Mouse (Mus musculus) Muller cell, postnatal 12 days (primary cell): ENCODE measurements around the gene Heatr6.

Experiments
- DNase-seq: peaks from one replicate; pipeline ENCODE4 v3.0.0-alpha.2; 2015; ENCODE audit errors: inconsistent ontology term

The Heatr6 gene

DNA sequence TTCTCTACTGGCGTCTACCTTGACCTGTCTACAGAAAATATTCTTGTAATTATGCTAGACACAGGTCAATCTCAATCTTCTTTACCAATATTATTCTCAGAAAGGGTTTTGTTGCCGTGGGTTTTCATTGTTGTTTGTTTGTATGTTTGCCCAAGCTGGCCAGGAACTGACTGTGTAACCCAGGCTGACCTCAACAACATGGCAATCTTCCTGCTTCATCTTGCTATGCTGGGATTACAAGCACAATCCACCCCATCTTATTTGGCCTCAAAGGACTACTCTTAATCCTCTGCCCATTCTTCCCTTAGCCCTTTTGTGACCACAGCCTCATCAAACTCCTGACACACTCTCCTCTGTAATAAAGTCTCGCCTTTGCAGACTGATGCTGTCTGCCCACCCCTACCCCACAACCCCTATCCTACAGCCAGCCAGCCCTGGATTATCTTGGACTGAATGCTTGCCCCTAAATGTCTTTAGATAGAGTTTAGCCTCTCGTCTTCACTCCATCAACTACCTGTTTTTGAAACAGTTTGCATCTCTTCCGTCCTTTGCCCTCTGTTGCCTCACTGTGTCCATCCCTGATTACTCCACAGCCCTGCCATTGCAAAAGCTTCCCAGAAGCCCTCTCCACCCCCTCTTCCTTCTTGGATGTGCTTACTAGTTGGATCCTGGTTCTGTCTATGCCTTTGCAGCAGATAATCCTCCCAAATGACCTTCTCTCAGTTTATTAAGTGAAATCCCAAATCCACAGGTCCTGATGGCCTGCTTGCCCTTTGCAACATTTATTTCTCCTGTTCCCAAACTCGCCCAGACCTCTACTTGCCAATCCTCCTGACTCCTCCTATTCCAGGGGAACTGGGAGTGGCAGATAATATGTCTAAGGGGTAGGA, 5.9 kb upstream of the Heatr6 start:
- no peak for DNase-seq

DNA sequence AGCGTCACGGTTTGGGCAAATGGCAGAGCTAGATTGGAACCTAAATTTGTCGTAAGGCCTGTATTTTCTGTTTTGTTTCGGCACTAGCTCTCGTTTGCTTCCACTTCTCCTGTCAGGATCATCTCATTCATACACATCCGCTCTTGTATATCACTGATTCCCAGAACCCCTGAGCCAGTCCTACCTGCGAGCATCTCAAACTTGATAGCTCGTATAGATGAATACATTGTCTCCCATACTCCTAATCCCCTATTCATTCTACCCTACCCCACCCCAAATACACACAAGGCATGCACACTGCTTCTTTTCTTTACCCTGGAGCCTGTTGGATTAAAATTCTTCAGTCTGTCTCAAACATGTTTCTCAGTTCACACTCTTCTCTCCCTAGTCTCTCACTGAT, 731 bp downstream of the Heatr6 start:
- no peak for DNase-seq

GRCm38 (mm10) chr11:83767306-83767705, 13.8 kb downstream of the Heatr6 start:
- DNase-seq = no peak

DNA sequence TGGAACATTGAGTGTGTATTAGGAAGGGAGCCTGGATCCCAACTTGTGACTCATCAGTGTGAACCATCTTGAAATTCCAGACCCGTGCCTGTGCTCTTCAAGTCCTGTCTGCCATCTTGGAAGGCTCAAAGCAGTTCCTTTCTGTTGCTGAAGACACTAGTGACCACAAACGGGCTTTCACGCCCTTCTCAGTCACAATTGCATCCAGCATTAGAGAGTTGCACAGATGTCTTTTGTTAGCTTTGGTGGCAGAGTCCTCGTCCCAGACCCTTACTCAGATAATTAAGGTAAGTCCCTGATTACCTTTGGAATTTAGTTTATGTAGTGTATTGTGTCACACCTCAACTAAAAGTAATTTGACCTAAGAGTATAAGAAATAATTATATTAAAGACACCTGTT, 15.5 kb downstream of the Heatr6 start:
- no peak for DNase-seq

GRCm38 (mm10) chr11:83771014-83771413, 17.5 kb downstream of the Heatr6 start:
- DNase-seq = no peak

DNA sequence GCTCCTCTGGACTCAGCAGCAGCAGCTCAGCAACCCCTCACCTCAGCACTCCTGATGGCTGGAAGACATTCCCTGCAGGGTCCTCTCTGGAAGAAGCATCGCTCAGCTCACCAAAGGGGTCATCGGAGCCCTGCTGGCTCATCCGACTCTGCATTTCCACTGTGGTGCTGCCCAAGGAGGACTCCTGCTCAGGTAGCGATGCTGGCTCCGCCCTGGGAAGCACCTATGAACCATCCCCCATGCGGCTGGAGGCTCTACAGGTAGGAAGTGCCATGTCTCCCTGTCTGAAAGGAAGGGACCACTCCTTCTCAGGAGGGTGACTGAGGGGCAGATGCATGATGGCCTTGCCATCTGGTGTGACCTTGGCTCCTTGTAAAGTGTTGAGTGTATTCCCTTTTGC, 18.8 kb downstream of the Heatr6 start:
- no peak for DNase-seq

DNA sequence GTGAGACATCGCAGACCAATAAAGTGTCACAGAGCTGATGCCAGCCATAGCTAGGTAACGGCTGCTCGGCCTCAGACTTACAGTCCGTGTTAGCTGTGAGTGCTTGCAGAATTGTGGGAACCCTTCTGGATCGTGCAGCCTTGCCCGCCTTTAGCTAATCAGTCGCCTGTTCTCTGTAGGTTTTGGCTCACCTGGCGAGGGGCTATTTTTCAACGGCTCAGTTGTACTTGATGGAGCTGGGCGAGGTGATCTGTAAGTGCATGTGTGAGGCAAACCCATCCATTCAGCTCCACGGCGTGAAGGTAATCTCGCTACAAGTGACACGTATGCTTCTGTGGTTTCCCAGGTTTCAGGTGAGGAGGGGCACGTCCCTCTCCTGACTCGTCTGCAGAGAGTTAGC, 20.2 kb downstream of the Heatr6 start:
- no peak for DNase-seq

DNA sequence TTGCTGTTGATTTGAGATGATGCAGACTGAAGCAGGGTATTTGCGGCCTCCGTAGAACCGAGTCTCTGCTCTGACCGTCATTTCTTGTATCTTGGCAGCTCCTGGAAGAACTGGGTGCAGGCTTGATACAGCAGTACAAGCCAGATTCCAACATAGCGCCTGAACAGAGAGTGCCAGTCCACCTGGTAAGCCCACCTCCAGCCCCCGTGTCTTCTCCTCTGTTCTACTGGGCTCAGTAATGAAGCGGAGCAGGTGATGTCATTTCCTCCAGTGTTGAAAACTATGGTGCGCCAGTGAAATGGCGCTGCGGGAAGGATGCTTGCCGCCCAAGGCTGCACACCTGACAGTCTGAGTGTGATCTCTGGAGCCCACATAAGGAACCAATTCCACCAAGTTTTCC, 20.8 kb downstream of the Heatr6 start:
- DNase-seq = no peak

- DNase-seq = no peak
Measured at GRCm38 (mm10) chr11:83776798-83777197, 23.3 kb downstream of the Heatr6 start.

DNA sequence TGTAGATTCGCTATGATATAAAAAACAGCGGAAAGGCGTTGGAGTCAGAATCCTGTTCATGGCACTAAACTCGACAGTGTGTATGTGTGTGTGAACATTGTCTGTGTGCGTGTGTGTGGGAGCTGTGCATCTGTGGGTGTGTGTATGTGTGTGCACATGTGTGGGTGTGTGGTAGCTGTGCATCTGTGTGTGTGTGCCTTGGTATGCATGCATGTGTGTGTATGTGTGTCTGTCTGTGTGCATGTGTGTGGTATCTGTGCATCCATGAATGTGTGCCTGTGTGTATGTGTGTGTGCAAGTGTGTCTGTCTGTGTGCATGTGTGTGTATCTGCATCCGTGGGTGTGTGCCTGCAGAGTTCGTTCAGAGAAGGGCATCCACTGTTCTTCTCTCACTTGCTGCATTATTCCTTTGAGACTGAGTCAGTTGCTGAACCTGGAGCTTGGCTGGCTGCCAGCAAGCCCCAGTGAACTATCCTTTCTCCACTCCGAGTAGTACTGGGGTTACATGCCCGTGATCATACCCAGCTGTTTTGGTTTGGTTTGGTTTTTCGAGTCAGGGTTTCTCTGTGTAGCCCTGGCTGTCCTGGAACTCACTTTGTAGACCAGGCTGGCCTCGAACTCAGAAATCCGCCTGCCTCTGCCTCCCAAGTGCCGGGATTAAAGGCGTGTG, 30.6 kb downstream of the Heatr6 start:
- no peak for DNase-seq

DNA sequence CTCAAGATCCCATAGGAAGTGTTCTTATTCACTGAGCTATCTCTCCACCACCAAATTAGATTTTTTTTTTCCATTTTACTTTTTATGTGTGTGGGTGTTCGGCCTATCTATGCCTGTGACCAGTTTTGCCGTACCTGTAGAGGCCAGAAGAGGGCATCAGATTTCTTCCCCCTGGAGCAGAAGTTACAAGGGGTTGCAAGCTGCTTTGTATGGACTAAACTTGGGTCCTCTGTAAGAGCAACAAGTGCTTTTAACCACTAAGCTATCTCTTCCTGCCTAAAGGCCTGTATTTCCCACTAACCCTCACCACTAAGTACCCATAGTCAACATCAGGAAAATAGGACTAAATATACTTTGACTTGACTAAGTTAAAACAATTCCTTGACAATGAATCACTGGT, 31.2 kb downstream of the Heatr6 start:
- DNase-seq = peak; percentile 2

DNA sequence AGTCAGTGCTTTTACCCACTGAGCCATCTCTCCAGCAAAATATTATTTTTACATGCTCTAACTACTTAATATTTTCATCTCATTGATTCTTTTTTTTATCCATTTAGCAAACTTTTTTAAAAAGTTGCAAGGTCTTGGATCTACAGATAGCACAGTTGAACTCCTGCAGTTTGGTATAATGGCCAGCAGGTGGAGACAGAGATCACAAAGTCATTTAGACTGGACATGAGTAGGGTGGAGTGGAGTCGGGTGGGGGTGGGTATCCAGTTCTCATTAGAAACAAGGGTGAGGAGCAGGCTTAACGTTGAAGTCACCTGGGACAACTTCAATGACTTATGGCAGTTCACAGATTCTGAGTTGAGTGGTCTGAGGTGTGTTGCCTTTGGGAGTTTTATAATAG, 31.9 kb downstream of the Heatr6 start:
- DNase-seq = peak; percentile 57

DNA sequence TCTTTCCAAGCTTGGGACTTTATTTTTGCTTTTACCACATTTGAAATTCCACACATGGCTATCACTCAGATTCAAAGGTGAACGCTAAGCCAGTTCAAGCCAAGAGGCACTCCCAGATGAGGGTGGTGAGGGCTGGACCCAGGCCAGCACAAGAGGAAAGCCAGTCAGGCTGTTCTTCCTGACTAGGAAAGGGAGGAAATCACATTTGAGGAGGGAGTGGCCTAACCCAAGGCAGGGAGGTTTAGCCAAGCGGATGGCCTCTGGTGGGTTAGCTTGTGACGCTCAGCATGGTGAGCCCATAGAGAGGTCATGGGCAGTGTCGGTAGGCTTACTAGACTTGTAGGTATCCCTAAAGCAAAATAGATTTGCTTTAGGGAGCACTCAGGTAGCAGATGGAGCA, 33.3 kb downstream of the Heatr6 start:
- DNase-seq = no peak

- DNase-seq = no peak
Measured at GRCm38 (mm10) chr11:83787401-83788021, 34.0 kb downstream of the Heatr6 start.

DNA sequence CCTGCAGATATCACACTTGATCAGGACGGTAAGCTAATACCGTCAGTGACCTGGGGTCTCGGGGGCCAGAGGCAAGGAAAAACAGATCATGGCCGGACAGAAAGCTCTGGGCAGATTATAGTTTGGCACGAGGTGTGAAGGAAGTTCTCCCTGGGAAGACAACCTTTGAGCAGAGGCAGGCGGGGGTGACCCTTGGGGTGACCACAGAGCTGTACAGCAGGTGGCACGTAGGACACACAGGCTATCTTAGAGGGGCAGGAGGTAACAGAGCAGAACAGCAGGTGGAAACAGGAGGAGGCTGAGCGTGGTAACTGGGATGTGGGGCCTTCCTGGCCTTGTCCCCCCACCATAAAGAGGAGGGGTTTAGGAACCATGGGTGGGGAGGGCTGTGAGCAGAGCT, 34.8 kb downstream of the Heatr6 start:
- no peak for DNase-seq

DNA sequence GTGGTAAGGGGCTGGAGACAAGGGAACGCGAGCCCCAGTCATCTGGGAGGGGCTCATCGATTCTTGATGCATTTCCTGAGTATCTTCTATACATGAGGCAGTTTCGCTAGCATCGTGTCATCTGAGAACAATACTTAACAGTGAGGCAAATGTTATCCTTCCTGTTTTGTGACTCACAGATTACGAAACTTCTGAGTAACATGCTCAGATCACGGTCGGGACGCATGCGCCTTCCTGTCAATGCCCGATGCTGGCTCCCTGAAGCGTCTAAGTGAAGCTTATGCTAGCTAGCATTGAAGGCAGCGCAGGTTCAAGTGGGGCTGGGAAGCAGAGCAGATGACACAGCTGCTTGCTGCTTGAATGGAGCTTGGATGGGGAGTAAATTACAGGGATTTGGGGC, 35.8 kb downstream of the Heatr6 start:
- DNase-seq = peak; percentile 32

DNA sequence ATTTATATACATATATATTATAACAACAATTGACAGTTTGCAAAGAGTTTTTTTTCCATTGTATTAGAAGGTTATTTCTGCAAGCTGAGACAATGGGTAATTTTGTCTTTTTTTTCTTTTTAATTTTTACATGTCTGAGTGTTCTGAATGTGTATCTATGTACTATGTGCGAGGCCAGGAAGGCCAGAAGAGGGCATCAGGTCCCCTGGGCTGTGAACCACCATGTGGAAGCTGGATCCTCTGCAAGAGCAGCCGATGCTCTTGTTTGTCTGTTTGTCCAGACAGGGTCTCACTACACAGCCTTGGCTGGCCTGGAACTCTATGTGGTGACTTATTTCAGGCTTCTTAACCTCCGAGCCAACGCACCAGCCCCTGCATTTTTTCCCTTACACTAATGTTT, 37.6 kb downstream of the Heatr6 start:
- DNase-seq = no peak

GRCm38 (mm10) chr11:83792316-83792914, 38.9 kb downstream of the Heatr6 start:
- no peak for DNase-seq

DNA sequence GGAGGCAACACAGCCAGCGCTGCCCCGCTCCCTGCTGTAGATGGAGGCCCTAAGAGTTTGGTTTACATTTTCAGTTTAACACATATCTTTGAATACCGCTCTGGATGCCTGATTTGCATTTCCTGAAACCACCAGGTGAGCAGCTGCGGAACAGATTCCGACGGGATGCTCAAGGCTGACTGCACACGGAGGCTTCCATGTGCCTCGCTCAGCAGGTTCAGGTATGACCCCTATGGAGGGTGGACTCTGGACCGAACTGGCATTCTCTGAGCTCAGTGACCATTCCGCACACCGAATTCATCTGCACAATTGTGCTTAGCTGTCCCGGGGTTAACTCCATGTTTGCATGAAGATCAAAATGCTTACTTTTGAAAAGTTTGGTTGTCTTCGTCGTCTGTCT, 39.8 kb downstream of the Heatr6 start:
- no peak for DNase-seq

DNA sequence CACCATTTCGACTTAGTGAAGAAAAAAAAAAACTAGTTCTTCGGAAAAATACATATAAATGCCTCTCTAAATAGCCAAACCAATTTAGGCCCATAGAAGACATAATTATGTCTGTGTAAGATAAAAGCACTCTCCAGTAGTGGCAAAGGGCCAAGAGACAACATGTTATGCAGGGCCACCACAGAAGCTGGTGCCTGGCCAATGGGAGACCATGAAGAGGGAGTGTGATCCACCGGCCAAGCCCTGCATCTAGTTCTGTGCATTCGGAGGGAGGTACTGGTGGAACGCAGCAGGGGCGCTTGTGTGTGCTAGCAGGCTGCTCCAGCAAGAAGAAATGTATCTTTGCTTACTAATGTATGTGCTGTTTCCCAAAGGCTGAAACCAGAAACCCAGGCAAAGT, 42.6 kb downstream of the Heatr6 start:
- DNase-seq = no peak

- DNase-seq = no peak
Measured at GRCm38 (mm10) chr11:83796980-83797608, 43.6 kb downstream of the Heatr6 start.

DNA sequence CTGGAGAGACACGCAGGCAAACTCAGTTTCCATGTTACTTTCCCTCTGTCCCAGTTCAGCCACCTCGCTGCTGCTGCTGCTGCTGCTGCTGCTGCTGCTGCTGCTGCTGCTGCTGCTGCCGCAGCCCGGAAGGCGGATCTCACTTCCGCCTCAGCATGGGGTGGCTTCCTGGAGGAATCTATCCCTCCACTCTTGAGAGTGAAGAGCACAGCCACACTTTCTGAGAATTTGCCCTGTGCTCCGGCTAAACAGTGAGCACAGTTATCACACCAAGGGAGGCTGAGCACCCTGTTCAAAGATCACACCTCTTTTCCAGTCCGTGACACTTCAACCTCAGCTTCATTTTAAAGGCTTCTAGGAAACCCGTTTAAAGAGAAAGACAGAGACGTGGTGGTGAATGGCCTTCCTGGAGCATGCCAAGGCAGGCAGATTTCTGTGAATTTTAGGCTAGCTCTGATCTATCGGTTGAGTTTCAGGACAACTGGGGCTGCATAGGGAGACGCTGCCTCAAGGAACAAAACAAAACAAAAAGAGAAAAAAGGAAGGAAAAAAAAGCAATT, 46.5 kb downstream of the Heatr6 start:
- DNase-seq = no peak
